Mouse (Mus musculus) liver, postnatal 0 days (tissue): ENCODE results near the gene Gm20388.

Experiments used
- CTCF ChIP-seq: sonication (generic); IDR thresholded peaks from 2 replicates; pipeline ENCODE4 v1.5.1; 2016; ENCODE audit warnings: antibody characterized with exemption, low read depth
- EP300 ChIP-seq: IDR thresholded peaks from 2 replicates; pipeline ENCODE4 v1.6.1; 2016; ENCODE audit warnings: antibody characterized with exemption, low read depth, mild to moderate bottlenecking

- TF ChIP-seq CTCF = no peak
- no peak for TF ChIP-seq EP300
Observed at GRCm38 (mm10) chr8:120138958-120139357, 228.3 kb downstream of the Gm20388 start.
